Mouse (Mus musculus): ENCODE measurements around the gene Rapgef4.

DNA sequence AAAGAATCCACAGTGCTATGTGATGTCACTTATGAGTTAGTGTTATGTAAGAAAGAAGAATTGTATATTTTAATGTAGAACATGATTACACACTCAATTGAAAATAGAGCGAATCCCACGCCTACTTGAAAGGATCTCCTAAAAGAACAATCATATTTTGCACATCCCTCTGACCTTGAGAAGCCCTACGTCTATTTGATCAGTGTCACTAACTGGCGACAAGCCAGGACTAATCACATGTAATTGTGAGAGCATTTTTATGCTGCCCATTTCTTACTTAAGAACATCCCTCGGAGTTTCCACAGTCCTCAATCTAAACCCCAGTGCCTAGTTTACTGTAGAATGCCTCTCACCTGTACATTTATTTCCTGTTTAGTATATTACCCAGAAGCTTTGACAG lies 177.0 kb downstream of the Rapgef4 start:
- TF ChIP-seq CTCF (IDR thresholded peaks at IDR 0.05; ENCODE audit: insufficient read depth, low read length) (no peak), POLR2A (IDR thresholded peaks at IDR 0.05; ENCODE audit: borderline replicate concordance, extremely low read depth, low read depth, low read length) (no peak)
